Mouse (Mus musculus) C2C12 (cell line): ENCODE measurements around the gene Gm20388. TPM values are rescaled to one million over a fixed set of nuclear protein-coding genes. Genes with fewer than 3 reads are reported as not detected.

ENCODE experiments used
- H3K27me3 ChIP-seq: one replicate; pipeline ENCODE4 v1.6.1; 2011; ENCODE audit not compliant: control insufficient read depth, insufficient read depth, insufficient read length
- H3K36me3 ChIP-seq: one replicate; pipeline ENCODE4 v1.6.1; 2011; ENCODE audit not compliant: control insufficient read depth, insufficient read depth
- H3K4me3 ChIP-seq: one replicate; pipeline ENCODE4 v1.5.1; 2011; ENCODE audit warnings: mild to moderate bottlenecking, control low read depth; ENCODE audit not compliant: poor library complexity, insufficient read depth, severe bottlenecking
- H3K79me2 ChIP-seq: one replicate; pipeline ENCODE4 v1.6.1; 2011; ENCODE audit not compliant: control insufficient read depth, insufficient read depth
- H3K79me3 ChIP-seq: one replicate; pipeline ENCODE4 v1.6.1; 2011; ENCODE audit warnings: low read depth, control low read depth
- H3ac ChIP-seq: one replicate; pipeline ENCODE3; 2011; ENCODE audit warnings: low read depth; ENCODE audit not compliant: control insufficient read depth, insufficient read length
- CEBPB ChIP-seq: IDR thresholded peaks from one replicate; pipeline ENCODE4 v1.6.1; 2011; ENCODE audit warnings: low read depth, mild to moderate bottlenecking, control low read depth, moderate library complexity
- CTCF ChIP-seq: IDR thresholded peaks from one replicate; pipeline ENCODE4 v1.5.1; 2011; ENCODE audit not compliant: control insufficient read depth, insufficient read depth, insufficient read length
- FOSL1 ChIP-seq: IDR thresholded peaks from one replicate; pipeline ENCODE4 v1.8.0; 2011; ENCODE audit warnings: mild to moderate bottlenecking, low read length; ENCODE audit not compliant: poor library complexity, insufficient read depth, severe bottlenecking
- MAX ChIP-seq: IDR thresholded peaks from one replicate; pipeline ENCODE4 v1.6.1; 2011; ENCODE audit warnings: mild to moderate bottlenecking, control low read depth
- MYOD1 ChIP-seq: IDR thresholded peaks from one replicate; pipeline ENCODE4 v1.6.1; 2011; ENCODE audit warnings: low read depth; ENCODE audit not compliant: control insufficient read depth, insufficient read length
- MYOG ChIP-seq: IDR thresholded peaks from one replicate; pipeline ENCODE4 v1.6.1; 2011; ENCODE audit not compliant: control insufficient read depth, insufficient read length; ENCODE audit errors: extremely low read depth
- USF1 ChIP-seq: IDR thresholded peaks from one replicate; pipeline ENCODE4 v1.6.1; 2011; ENCODE audit warnings: low read depth, mild to moderate bottlenecking, control low read depth, moderate library complexity
- polyA plus RNA-seq: library from polyadenylated mRNA; unstranded; fragments of >200 nt; fragmentation: generic; extraction: Trizol; gene quantifications from one replicate; pipeline ENCODE4 v1.2.1, GENCODE M21; 2012; ENCODE audit warnings: missing spikeins

Gm20388 gene
- polyA plus RNA-seq, 1 experiment, result 15.0 TPM

GRCm38 (mm10) chr8:122431694-122432442 lies 2521.2 kb downstream of the Gm20388 start:
- no peak for TF ChIP-seq CEBPB
- TF ChIP-seq CTCF, result no peak
- TF ChIP-seq MAX, result no peak
- TF ChIP-seq MYOD1, result no peak
- TF ChIP-seq FOSL1, result no peak
- TF ChIP-seq MYOG, result no peak
- TF ChIP-seq USF1, result no peak
- H3K4me3 ChIP-seq, result no peak overlapping the region
- H3K36me3 ChIP-seq, result no peaks in the 10 kb centered on the region
- H3ac ChIP-seq, result no peak overlapping the region
- H3K79me3 ChIP-seq, result no peaks in the 10 kb centered on the region
- H3K27me3 ChIP-seq, result peaks cover 3% of the 10 kb centered on the region
- no peaks in the 10 kb centered on the region for H3K79me2 ChIP-seq

- H3K27me3 ChIP-seq, result peaks cover 3% of the 10 kb centered on the region
- H3K36me3 ChIP-seq, result no peaks in the 10 kb centered on the region
- no peaks in the 10 kb centered on the region for H3K79me2 ChIP-seq
- no peak within 1 kb of the TSS for H3ac ChIP-seq
- H3K79me3 ChIP-seq, result no peaks in the 10 kb centered on the region
- H3K4me3 ChIP-seq, result no peak within 1 kb of the TSS
- no peak for TF ChIP-seq MYOG
- TF ChIP-seq CEBPB, result no peak
- TF ChIP-seq USF1, result no peak
- no peak for TF ChIP-seq CTCF
- TF ChIP-seq MYOD1, result no peak
- no peak for TF ChIP-seq FOSL1
- TF ChIP-seq MAX, result no peak
Observed at GRCm38 (mm10) chr8:122432443-122433268, 2522.0 kb downstream of the Gm20388 start, which contains the start of gene Cyba. Cyba (minus strand) TSS chr8:122432930.

GRCm38 (mm10) chr8:122433269-122433905 lies 2522.7 kb downstream of the Gm20388 start:
- peaks cover 3% of the 10 kb centered on the region for H3K27me3 ChIP-seq
- no peaks in the 10 kb centered on the region for H3K36me3 ChIP-seq
- H3K79me2 ChIP-seq, result no peaks in the 10 kb centered on the region
- no peak for TF ChIP-seq CTCF
- TF ChIP-seq MYOD1, result no peak
- no peak for TF ChIP-seq MAX
- no peak for TF ChIP-seq MYOG
- no peak for TF ChIP-seq USF1
- no peak for TF ChIP-seq CEBPB
- TF ChIP-seq FOSL1, result no peak
- H3K4me3 ChIP-seq, result no peak overlapping the region
- H3K79me3 ChIP-seq, result no peaks in the 10 kb centered on the region
- no peak overlapping the region for H3ac ChIP-seq

- Histone ChIP-seq H3K4me3 (no peak overlapping the region), H3K36me3 (no peaks in the 10 kb centered on the region), H3K79me3 (no peaks in the 10 kb centered on the region), H3K79me2 (no peaks in the 10 kb centered on the region), H3ac (no peak overlapping the region), H3K27me3 (no peaks in the 10 kb centered on the region)
- TF ChIP-seq USF1 (no peak), CEBPB (no peak), MAX (no peak), MYOG (no peak), CTCF (no peak), FOSL1 (no peak), MYOD1 (no peak)
Observed at GRCm38 (mm10) chr8:122435375-122435774, 2524.7 kb downstream of the Gm20388 start.

- Histone ChIP-seq H3K27me3 (no peaks in the 10 kb centered on the region), H3ac (no peak overlapping the region), H3K79me3 (no peaks in the 10 kb centered on the region), H3K36me3 (no peaks in the 10 kb centered on the region), H3K79me2 (no peaks in the 10 kb centered on the region), H3K4me3 (no peak overlapping the region)
- TF ChIP-seq MYOD1 (no peak), CEBPB (no peak), CTCF (no peak), MYOG (no peak), USF1 (no peak), MAX (no peak), FOSL1 (no peak)
Observed at GRCm38 (mm10) chr8:122436146-122436545, 2525.5 kb downstream of the Gm20388 start.
